Mouse (Mus musculus) spleen, adult 2 months (tissue): ENCODE measurements at regions not wholly inside any gene's neighbourhood (a gene's known extent, or its start where the extent isn't known, plus 50 kb on each side); places are given as distances from the start of the nearest gene placed in this dataset.

Source experiments
- CTCF ChIP-seq: fragments of 200-500 bp; IDR thresholded peaks from 2 replicates; pipeline ENCODE4 v1.5.1; 2011; ENCODE audit warnings: mild to moderate bottlenecking, inconsistent platforms; ENCODE audit not compliant: insufficient read depth, insufficient read length, insufficient replicate concordance; ENCODE audit errors: extremely low read depth
- POLR2A ChIP-seq: fragments of 200-500 bp; IDR thresholded peaks from 2 replicates; pipeline ENCODE4 v1.6.1; 2011; ENCODE audit warnings: low read depth, low read length, inconsistent platforms

DNA sequence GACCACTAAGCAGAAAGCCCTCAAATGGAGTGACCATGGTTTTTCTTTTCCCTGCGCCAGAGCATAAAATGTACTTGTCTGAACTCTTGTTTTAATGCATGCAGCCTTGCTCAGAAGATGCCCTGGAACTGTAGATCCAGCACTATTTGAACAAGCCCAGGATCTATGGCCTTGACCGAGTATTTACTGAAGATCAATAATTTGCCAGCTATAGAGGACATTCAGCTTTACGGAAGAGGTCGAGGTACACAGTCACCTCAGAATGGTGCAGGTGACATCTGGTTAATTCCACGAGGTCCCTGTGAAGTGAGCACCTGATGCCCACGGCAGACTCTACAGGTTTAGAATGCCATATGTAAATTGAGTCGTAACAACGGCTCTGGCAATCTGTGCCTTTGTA lies 130.1 kb downstream of the Snx10 start:
- TF ChIP-seq CTCF: no peak
- TF ChIP-seq POLR2A: no peak
